Mouse (Mus musculus) heart, embryonic 11.5 days (tissue): ENCODE measurements around the gene Atxn7l2. TPM values are rescaled to one million over a fixed set of nuclear protein-coding genes. Genes with fewer than 3 reads are reported as not detected.

ENCODE experiments used
- ATAC-seq: fragments of 200-750 bp; cut with Nextera tagmentation; replicated peaks from 2 replicates; pipeline ENCODE4 v1.8.0; 2017; ENCODE audit warnings: moderate library complexity; ENCODE audit not compliant: insufficient number of reproducible peaks, low FRiP score, low TSS enrichment
- H3K27ac ChIP-seq: fragments of 300-500 bp; sonication (generic); 2 replicates; pipeline ENCODE4 v1.5.1; 2014; ENCODE audit warnings: mild to moderate bottlenecking, low read depth, low read length
- H3K27me3 ChIP-seq: fragments of 300-500 bp; sonication (generic); 2 replicates; pipeline ENCODE4 v1.6.1; 2014; ENCODE audit warnings: mild to moderate bottlenecking, low read length, mixed read lengths; ENCODE audit not compliant: control insufficient read depth, insufficient read depth
- H3K36me3 ChIP-seq: fragments of 300-500 bp; sonication (generic); 2 replicates; pipeline ENCODE4 v1.6.1; 2014; ENCODE audit warnings: mild to moderate bottlenecking, low read length, moderate library complexity, mixed read lengths; ENCODE audit not compliant: control insufficient read depth, insufficient read depth
- H3K4me1 ChIP-seq: fragments of 300-500 bp; sonication (generic); 2 replicates; pipeline ENCODE4 v1.6.1; 2014; ENCODE audit warnings: low read length; ENCODE audit not compliant: control insufficient read depth, insufficient read depth
- H3K4me2 ChIP-seq: fragments of 300-500 bp; sonication (generic); 2 replicates; pipeline ENCODE4 v1.6.1; 2014; ENCODE audit warnings: mild to moderate bottlenecking, moderate library complexity
- H3K4me3 ChIP-seq: fragments of 300-500 bp; sonication (generic); 2 replicates; pipeline ENCODE4 v1.5.1; 2014; ENCODE audit warnings: low read depth, low read length
- H3K9ac ChIP-seq: fragments of 300-500 bp; sonication (generic); 2 replicates; pipeline ENCODE4 v1.6.1; 2014; ENCODE audit warnings: mild to moderate bottlenecking, low read depth, low read length, moderate library complexity
- H3K9me3 ChIP-seq: fragments of 300-500 bp; sonication (generic); replicated peaks from 2 replicates; pipeline ENCODE4 v1.6.1; 2016; ENCODE audit warnings: low read length; ENCODE audit not compliant: control insufficient read depth
- WGBS: fragments of 180-500 bp; shearing (Covaris S2); extraction: QIAGEN DNeasy Blood & Tissue Kit; methylation state at CpG from one replicate; pipeline ENCODE4 v1.1.7; 2014; ENCODE audit not compliant: insufficient replicate concordance; 5-methylcytosine and 5-hydroxymethylcytosine counted together
- polyA plus RNA-seq: library from polyadenylated mRNA; unstranded; fragments of >200 nt; fragmentation: Nextera tagmentation; extraction: Ambion mirVana; gene quantifications from 2 replicates; pipeline ENCODE4 v1.2.1, GENCODE M21; 2014

The Atxn7l2 gene
- polyA plus RNA-seq, 1 experiment from 2014 or later: 8.4 TPM

DNA sequence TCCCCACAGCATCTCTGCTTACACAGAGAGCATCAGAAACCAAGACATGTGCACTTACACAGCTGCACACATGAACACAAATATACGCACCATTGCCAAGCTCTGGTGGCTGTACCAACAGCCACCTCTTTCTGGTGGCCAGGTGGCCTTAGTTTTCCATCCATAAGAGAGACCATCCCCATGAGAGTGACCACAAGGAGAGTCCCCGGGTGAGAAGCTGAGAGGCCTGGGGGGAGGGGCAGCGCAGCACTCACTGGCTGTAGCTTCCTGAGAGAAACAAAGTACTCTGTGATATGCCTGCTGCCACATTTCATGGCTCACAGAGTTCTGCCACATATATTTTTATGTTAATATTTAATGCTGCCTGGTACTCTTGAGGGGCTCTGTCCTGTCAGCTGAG, 41.5 kb downstream of the Atxn7l2 start:
- Histone ChIP-seq H3K27me3 (0 out of 2 replicates have a peak, but pooled peaks cover 3% of the 10 kb centered on the region), H3K4me3 (no peak overlapping the region), H3K9ac (no peak overlapping the region), H3K4me1 (peaks cover 4% of the 10 kb centered on the region), H3K36me3 (no peaks in the 10 kb centered on the region), H3K4me2 (no peak overlapping the region), H3K9me3 (no peaks in the 10 kb centered on the region), H3K27ac (no peak overlapping the region)
- no peak for ATAC-seq
- WGBS: 40% methylated on average over 3 of the region's 3 CpGs

DNA sequence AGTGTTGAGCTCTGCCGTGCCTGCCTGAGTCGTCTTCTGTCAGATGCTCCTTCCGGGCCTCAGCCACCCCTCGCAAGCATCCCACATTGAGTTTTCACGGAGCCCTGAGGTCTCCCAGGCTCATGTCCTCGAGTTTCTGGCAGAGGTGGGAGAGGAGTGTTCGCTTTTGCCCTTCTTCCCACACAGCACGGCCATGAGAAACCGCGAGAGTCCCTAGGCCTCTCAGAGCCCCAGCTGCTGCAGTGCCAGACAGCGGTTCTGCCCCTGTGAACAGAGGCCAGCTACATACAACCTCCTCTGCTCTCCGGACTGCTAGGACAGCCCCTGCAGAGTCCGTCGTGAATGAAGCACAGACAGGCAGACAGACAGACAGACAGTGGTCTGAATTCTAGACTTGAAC, 43.2 kb downstream of the Atxn7l2 start:
- 0 out of 2 replicates have a peak, but pooled peaks cover 3% of the 10 kb centered on the region for H3K27me3 ChIP-seq

DNA sequence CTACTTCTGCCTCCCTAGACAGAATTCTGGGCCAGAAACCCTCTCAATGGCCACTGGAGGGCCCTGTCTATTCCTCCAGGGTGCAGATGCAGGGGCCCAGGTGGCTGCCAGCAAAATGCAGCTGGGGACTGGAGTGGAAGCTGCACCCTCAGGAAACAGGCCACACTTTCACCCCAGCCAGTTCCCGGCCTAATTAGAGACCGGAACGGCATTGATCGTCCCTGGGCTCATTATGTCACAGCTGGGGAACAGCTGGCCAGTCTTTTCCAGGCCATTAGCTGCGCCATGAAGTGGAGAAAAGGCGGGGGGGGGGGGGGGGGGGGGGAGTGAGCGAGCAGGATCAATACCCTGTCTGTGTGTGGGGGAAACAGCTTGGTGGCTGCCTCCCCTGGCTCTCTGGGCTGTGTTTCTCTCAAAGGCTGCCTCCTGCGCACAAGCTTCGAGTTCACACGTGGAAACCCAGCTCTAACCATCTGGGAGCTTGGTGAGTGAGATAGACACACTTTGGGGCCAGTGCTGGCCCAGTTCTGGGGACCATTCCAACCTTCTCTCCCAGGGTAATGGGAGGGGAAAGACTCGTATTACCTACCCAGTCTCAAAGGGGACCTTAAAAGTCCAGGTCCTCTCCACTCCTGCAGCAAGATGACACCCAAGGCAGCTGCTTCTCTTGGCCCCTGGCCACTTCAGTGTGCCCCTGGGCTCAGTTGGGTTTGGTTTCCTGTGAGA, 44.1 kb downstream of the Atxn7l2 start:
- H3K4me3 ChIP-seq: no peak overlapping the region
- H3K27ac ChIP-seq: no peak overlapping the region
- no peaks in the 10 kb centered on the region for H3K36me3 ChIP-seq
- H3K4me1 ChIP-seq: peaks cover 4% of the 10 kb centered on the region
- no peak overlapping the region for H3K9ac ChIP-seq
- H3K4me2 ChIP-seq: no peak overlapping the region
- H3K9me3 ChIP-seq: no peaks in the 10 kb centered on the region
- 27% methylated on average over 10 of the region's 11 CpGs for WGBS
- no peak for ATAC-seq
- H3K27me3 ChIP-seq: 0 out of 2 replicates have a peak, but pooled peaks cover 3% of the 10 kb centered on the region

More for the DNA sequence above, 43.2 kb downstream of the Atxn7l2 start:
- no peak overlapping the region for H3K4me3 ChIP-seq
- peaks cover 4% of the 10 kb centered on the region for H3K4me1 ChIP-seq
- ATAC-seq: no peak
- no peaks in the 10 kb centered on the region for H3K36me3 ChIP-seq
- H3K27ac ChIP-seq: no peak overlapping the region
- H3K9me3 ChIP-seq: no peaks in the 10 kb centered on the region
- WGBS: 52% methylated on average over 14 of the region's 14 CpGs
- H3K4me2 ChIP-seq: no peak overlapping the region
- H3K9ac ChIP-seq: no peak overlapping the region

DNA sequence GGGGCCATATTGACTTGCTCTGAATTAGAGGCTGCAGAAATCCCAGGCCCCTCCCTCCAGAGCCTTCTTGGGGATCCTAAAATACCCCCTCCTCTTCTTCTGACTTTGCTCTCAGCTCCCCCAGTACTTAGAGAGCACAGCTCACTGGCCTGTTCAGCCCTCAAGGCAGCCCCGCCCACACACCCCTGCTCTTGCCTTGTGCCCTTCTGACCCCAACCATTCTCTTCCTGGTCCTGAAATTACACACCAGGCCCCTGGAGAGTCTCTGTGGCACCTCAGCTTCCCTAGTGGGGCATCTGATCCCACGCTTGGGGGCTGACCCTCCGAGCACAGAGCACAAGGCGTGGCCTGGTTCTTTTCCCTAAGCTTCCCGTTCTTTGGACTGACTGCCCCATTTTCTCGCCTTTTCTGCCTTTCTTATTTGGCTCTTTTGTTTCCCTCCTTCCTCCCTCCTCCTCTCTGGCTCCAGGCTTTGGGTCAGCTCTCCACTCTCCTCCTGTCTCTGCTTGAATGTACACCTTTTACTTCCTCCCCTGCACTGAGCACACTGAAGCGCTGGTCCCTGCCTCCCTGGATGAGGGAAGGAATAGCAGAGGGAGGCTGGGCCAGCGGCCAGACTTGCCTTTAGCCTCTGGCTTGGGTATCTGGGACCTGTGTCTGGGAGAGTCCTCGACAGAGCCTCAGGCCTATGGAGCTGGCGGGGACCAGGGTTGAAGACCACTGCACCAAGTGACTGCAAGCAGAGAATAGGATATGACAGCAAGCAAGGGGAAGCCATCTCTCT, 45.0 kb downstream of the Atxn7l2 start:
- Histone ChIP-seq H3K4me2 (no peak overlapping the region), H3K27ac (no peak overlapping the region), H3K36me3 (no peaks in the 10 kb centered on the region), H3K9ac (no peak overlapping the region), H3K4me1 (peaks cover 4% of the 10 kb centered on the region), H3K9me3 (no peaks in the 10 kb centered on the region), H3K27me3 (0 out of 2 replicates have a peak, but pooled peaks cover 3% of the 10 kb centered on the region), H3K4me3 (no peak overlapping the region)
- 53% methylated on average over 10 of the region's 10 CpGs for WGBS
- no peak for ATAC-seq

DNA sequence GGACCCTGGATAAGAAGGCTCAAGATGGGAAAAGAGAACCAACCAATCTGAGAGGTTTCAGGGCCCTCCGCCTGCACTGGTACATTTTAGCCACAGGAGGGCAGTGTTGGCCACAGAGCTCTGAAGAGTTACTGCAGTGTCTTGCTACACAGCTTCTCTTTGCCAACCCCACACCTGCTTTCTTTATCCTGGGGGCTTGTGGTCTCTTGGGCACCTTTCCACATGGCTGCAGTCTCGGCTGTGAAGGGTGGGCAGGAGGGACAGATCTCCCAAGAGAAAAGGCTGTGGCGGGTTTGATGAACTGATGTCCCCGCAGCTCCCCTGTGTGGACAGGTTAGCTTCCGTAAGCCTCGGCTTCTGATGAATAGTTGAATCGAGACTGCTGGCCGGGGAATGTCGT, 45.9 kb downstream of the Atxn7l2 start:
- Histone ChIP-seq H3K4me3 (no peak overlapping the region), H3K9ac (no peak overlapping the region), H3K4me2 (peak overlapping the region; percentile 41), H3K4me1 (peaks cover 4% of the 10 kb centered on the region), H3K9me3 (no peaks in the 10 kb centered on the region), H3K36me3 (no peaks in the 10 kb centered on the region), H3K27ac (no peak overlapping the region), H3K27me3 (0 out of 2 replicates have a peak, but pooled peaks cover 3% of the 10 kb centered on the region)
- no peak; the same call in 1 of the 2 replicates for ATAC-seq
- WGBS: 32% methylated on average over 9 of the region's 9 CpGs

DNA sequence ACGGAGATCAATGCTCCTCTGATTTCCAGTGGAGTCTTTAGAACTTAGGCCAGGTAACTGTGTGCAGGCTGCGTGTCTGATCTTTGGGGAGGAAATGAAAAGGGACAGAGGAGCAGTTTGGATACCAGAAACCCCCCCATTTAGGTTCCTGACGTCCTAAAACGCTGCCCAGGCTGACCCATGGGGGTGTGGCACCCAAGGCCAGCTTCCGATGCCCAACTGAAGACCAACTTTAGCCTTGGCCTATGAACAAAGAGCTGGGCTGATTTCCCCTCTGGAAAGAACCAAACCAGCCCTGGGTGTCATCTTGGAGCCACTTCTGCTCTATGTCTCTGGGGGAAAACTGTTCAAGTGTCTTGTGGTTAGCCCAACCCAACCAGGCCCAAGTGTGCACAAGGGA, 46.6 kb downstream of the Atxn7l2 start:
- no peaks in the 10 kb centered on the region for H3K36me3 ChIP-seq
- H3K4me3 ChIP-seq: no peak overlapping the region
- no peak for ATAC-seq
- no peak overlapping the region for H3K27ac ChIP-seq
- H3K9me3 ChIP-seq: no peaks in the 10 kb centered on the region
- H3K9ac ChIP-seq: no peak overlapping the region
- WGBS: 75% methylated on average over 5 of the region's 5 CpGs
- H3K4me1 ChIP-seq: peaks cover 10% of the 10 kb centered on the region
- H3K4me2 ChIP-seq: no peak overlapping the region
- H3K27me3 ChIP-seq: 0 out of 2 replicates have a peak, but pooled peaks cover 3% of the 10 kb centered on the region

DNA sequence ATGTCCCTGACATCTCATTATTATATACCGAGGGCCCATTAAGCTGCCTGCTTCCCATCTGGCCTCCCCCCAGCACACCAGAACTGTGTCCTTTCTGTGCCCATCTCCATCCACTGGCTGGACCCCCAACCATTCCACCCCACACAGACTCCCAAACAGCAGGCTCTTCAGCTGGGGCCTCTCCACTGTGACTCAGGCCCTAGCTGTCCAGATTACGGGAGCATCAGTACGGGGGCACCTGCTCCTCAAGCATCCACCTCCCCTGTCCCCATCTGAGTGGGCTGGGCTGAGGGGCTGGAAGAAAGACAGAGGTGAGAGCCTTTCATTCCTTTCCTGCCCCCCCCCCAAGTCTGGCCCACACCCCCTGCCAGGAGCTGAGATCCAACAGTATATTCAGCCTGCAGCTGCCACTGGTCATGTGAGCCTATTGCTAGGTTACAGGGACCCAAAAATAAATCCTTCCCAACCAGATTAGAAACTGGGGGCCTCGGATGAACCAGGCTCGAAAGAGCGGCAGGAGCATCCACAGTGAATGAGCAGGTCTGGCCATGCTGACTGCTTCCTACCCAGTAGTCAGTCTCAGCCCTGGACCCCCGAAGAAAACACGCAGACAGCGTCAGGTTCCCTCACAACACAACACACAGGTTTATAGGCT, 52.2 kb downstream of the Atxn7l2 start:
- H3K4me3 ChIP-seq: no peak overlapping the region
- ATAC-seq: peak; percentile 47
- WGBS: 42% methylated on average over 9 of the region's 9 CpGs
- H3K36me3 ChIP-seq: no peaks in the 10 kb centered on the region
- H3K4me1 ChIP-seq: peaks cover 14% of the 10 kb centered on the region
- H3K9ac ChIP-seq: peak overlapping the region; percentile 12; the same call in 1 of the 2 replicates
- peak overlapping the region; percentile 46 for H3K4me2 ChIP-seq
- H3K27me3 ChIP-seq: no peaks in the 10 kb centered on the region
- peak overlapping the region; percentile 80 for H3K27ac ChIP-seq
- H3K9me3 ChIP-seq: no peaks in the 10 kb centered on the region

DNA sequence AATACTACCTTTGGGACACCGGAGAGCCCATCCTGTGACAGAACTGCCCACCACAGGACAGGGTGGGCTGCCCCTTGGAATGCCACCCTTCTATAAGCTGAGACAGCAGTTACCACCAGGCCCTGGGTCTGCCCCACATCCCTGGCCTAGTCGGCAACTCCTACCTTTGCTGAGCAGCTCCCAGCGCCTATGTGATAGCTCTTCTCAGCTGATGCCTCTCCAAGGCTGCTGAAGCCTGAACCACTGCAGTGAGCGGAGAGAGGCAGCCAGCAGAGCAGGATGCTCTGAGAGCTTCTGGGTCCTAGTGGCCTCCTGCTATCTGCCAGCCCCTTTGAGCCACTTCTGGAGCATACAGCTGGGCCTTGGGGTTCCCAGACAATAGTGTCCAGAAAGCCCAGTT, 56.1 kb downstream of the Atxn7l2 start, which contains the start of gene Gpr61:
Gene Gpr61, minus strand, starts transcription at position 227 of the 400 bp plus-strand sequence.
- no peaks in the 10 kb centered on the region for H3K36me3 ChIP-seq
- H3K9ac ChIP-seq: no peak within 1 kb of the TSS
- no peaks in the 10 kb centered on the region for H3K9me3 ChIP-seq
- H3K27ac ChIP-seq: no peak within 1 kb of the TSS
- peaks cover 14% of the 10 kb centered on the region for H3K4me1 ChIP-seq
- H3K27me3 ChIP-seq: no peaks in the 10 kb centered on the region
- no peak for ATAC-seq
- H3K4me2 ChIP-seq: no peak within 1 kb of the TSS
- no peak within 1 kb of the TSS for H3K4me3 ChIP-seq
- WGBS: 38% methylated on average over 4 of the region's 4 CpGs
